Comparison of ENCODE assay signal across 8 mouse cellular contexts in the genomic region with DNA sequence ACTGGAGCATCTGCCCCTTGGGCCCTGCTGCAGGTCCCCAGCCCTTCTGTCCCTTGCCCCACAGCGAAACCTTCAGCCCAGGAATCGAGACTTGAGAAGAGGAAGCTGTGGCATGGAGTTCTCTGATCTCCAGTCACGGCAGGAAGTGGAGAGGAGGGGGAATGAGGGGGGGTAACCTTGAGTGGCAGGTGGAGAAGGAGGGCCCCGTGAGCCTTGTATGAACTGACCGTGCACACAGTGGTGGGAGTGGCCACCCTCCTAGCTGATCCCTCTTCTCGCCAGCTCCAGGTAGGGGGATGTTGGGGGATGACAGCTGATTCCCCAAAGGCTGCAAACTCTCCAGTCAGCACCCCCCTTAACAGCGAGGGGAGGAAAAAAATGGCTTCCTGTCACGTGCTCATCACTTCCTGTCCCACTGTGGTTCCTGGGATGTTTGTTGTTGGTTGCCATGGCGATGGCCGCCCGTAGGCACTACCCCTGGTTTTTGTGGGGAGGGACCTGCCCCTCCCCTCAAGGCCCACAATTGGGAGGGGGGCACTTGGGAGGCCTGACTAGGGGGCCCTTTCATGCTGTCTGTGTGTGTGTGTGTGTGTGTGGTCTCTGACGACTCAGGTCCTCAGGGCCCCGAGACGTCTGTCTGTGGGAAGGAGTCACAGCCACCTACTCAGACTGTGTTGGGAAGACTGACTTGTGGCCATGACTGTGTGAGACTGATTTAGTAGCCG. TPM values are rescaled to one million over a fixed set of nuclear protein-coding genes. Genes with fewer than 3 reads are reported as not detected.
DNase-seq lines count a peak whose midpoint lies in the region; ATAC-seq and TF ChIP-seq lines count a peak whose summit lies in the region.

No protein-coding gene starts in this region.

- peak overlapping the region; percentile 43 for H3K4me3 ChIP-seq in forebrain, postnatal 0 days (ENCODE audit: low read depth, low read length)
- H3K4me3 ChIP-seq in hindbrain, embryonic 13.5 days, result peak overlapping the region; percentile 50
- peak overlapping the region; percentile 90 for H3K4me3 ChIP-seq in limb, embryonic 13.5 days
- peak overlapping the region; percentile 54 for H3K4me3 ChIP-seq in midbrain, embryonic 12.5 days
- peak overlapping the region; percentile 87 for H3K4me3 ChIP-seq in stomach, embryonic 14.5 days (ENCODE audit: low read depth, low read length)

- H3K27me3 ChIP-seq in forebrain, postnatal 0 days (ENCODE audit: insufficient read depth, low read length), result no peaks in the 10 kb centered on the region
- no peaks in the 10 kb centered on the region for H3K27me3 ChIP-seq in hindbrain, embryonic 13.5 days
- H3K27me3 ChIP-seq in limb, embryonic 13.5 days, result no peaks in the 10 kb centered on the region
- H3K27me3 ChIP-seq in midbrain, embryonic 12.5 days, result peaks cover 28% of the 10 kb centered on the region
- H3K27me3 ChIP-seq in stomach, embryonic 14.5 days (ENCODE audit: control insufficient read depth, insufficient read depth, low read length), result no peaks in the 10 kb centered on the region

- H3K4me2 ChIP-seq in forebrain, postnatal 0 days (ENCODE audit: low read depth), result peak overlapping the region; percentile 88
- H3K4me2 ChIP-seq in hindbrain, embryonic 13.5 days, result peak overlapping the region; percentile 94
- H3K4me2 ChIP-seq in limb, embryonic 13.5 days (replicated peaks), result peak overlapping the region; percentile 95
- H3K4me2 ChIP-seq in midbrain, embryonic 12.5 days (replicated peaks), result peak overlapping the region; percentile 89
- peak overlapping the region; percentile 96 for H3K4me2 ChIP-seq in stomach, embryonic 14.5 days (replicated peaks; ENCODE audit: low read depth, low read length)

- H3K9ac ChIP-seq in forebrain, postnatal 0 days, result peak overlapping the region; percentile 59
- H3K9ac ChIP-seq in hindbrain, embryonic 13.5 days, result peak overlapping the region; percentile 70
- peak overlapping the region; percentile 68 for H3K9ac ChIP-seq in limb, embryonic 13.5 days
- H3K9ac ChIP-seq in midbrain, embryonic 12.5 days (replicated peaks), result peak overlapping the region; percentile 65
- H3K9ac ChIP-seq in stomach, embryonic 14.5 days (replicated peaks; ENCODE audit: low read depth, low read length), result peak overlapping the region; percentile 25

- peak overlapping the region; percentile 86 for H3K27ac ChIP-seq in forebrain, postnatal 0 days (ENCODE audit: low read depth, low read length)
- H3K27ac ChIP-seq in hindbrain, embryonic 13.5 days, result peak overlapping the region; percentile 92
- peak overlapping the region; percentile 84 for H3K27ac ChIP-seq in limb, embryonic 13.5 days
- peak overlapping the region; percentile 86 for H3K27ac ChIP-seq in midbrain, embryonic 12.5 days (replicated peaks)
- H3K27ac ChIP-seq in stomach, embryonic 14.5 days (ENCODE audit: low read length), result peak overlapping the region; percentile 96

- H3K9me3 ChIP-seq in forebrain, postnatal 0 days (ENCODE audit: low read length), result no peaks in the 10 kb centered on the region
- no peaks in the 10 kb centered on the region for H3K9me3 ChIP-seq in hindbrain, embryonic 13.5 days
- H3K9me3 ChIP-seq in limb, embryonic 13.5 days, result no peaks in the 10 kb centered on the region
- H3K9me3 ChIP-seq in midbrain, embryonic 12.5 days, result no peaks in the 10 kb centered on the region
- H3K9me3 ChIP-seq in stomach, embryonic 14.5 days (ENCODE audit: control insufficient read depth, low read depth, low read length), result no peaks in the 10 kb centered on the region

- DNase-seq in ovary, postnatal 14 days (ENCODE audit: low spot score), result peak; percentile 35
- no peak for DNase-seq in ovary, adult 18-20 months (ENCODE audit: low spot score)
- DNase-seq in c-Kit-negative CD71-positive TER-119-positive erythroid progenitor cells, embryonic 14.5 days (ENCODE audit: low read depth, low spot score), result peak; percentile 29
- DNase-seq in forebrain, postnatal 0 days, result peak; percentile 89

- peaks cover 29% of the 10 kb centered on the region for H3K4me1 ChIP-seq in forebrain, postnatal 0 days (ENCODE audit: insufficient read depth)
- H3K4me1 ChIP-seq in hindbrain, embryonic 13.5 days (replicated peaks), result peaks cover 90% of the 10 kb centered on the region
- peaks cover 84% of the 10 kb centered on the region for H3K4me1 ChIP-seq in limb, embryonic 13.5 days
- peaks cover 81% of the 10 kb centered on the region for H3K4me1 ChIP-seq in midbrain, embryonic 12.5 days
- peaks cover 82% of the 10 kb centered on the region for H3K4me1 ChIP-seq in stomach, embryonic 14.5 days (ENCODE audit: control insufficient read depth, insufficient read depth, low read length)

- WGBS in forebrain, postnatal 0 days, result 2% methylated on average over 15 of the region's 15 CpGs
- WGBS in hindbrain, embryonic 13.5 days, result 3% methylated on average over 15 of the region's 15 CpGs
- 6% methylated on average over 15 of the region's 15 CpGs for WGBS in limb, embryonic 13.5 days
- 2% methylated on average over 15 of the region's 15 CpGs for WGBS in midbrain, embryonic 12.5 days
- WGBS in stomach, embryonic 14.5 days, result 4% methylated on average over 15 of the region's 15 CpGs

- TF ChIP-seq CTCF in forebrain, postnatal 0 days (IDR thresholded peaks at IDR 0.05; ENCODE audit: low read depth), result no peak

- peak; percentile 75 for ATAC-seq in forebrain, postnatal 0 days
- ATAC-seq in hindbrain, embryonic 13.5 days (ENCODE audit: low FRiP score), result peak; percentile 37
- no peak for ATAC-seq in limb, embryonic 13.5 days (ENCODE audit: low FRiP score, low read depth)
- peak; percentile 55 for ATAC-seq in midbrain, embryonic 12.5 days (ENCODE audit: low FRiP score, low read depth)
- peak; percentile 19 for ATAC-seq in stomach, embryonic 14.5 days (ENCODE audit: insufficient number of reproducible peaks, insufficient read depth, low FRiP score, low read depth)

- no peaks in the 10 kb centered on the region for H3K36me3 ChIP-seq in forebrain, postnatal 0 days (ENCODE audit: insufficient read depth)
- no peaks in the 10 kb centered on the region for H3K36me3 ChIP-seq in hindbrain, embryonic 13.5 days
- H3K36me3 ChIP-seq in limb, embryonic 13.5 days, result peaks cover 3% of the 10 kb centered on the region
- no peaks in the 10 kb centered on the region for H3K36me3 ChIP-seq in midbrain, embryonic 12.5 days
- no peaks in the 10 kb centered on the region for H3K36me3 ChIP-seq in stomach, embryonic 14.5 days (ENCODE audit: control insufficient read depth, insufficient read depth, low read length)

RNA-seq across cellular contexts. Expression of gene Rara, which starts 14.4 kb away (rescaled TPM):
- total RNA-seq in forebrain, postnatal 0 days (2014; rRNA removed), result 11.6 and 15.2 TPM in 2 replicates
- polyA plus RNA-seq in forebrain, postnatal 0 days (2015; fragmentation: Nextera tagmentation; extraction: Ambion mirVana), result 9.5 and 10.7 TPM in 2 replicates
- 17.1 and 20.3 TPM in 2 replicates for polyA plus RNA-seq in hindbrain, embryonic 13.5 days (2015; fragmentation: Nextera tagmentation; extraction: Ambion mirVana)
- 46.5 and 49.8 TPM in 2 replicates for polyA plus RNA-seq in limb, embryonic 13.5 days (2015; fragmentation: Nextera tagmentation; extraction: Ambion mirVana)
- polyA plus RNA-seq in midbrain, embryonic 12.5 days (2016; fragmentation: Nextera tagmentation; extraction: Ambion mirVana), result 15.5 and 17.3 TPM in 2 replicates
- polyA plus RNA-seq in stomach, embryonic 14.5 days (2014; fragmentation: Nextera tagmentation; extraction: Ambion mirVana), result 54.0 and 56.8 TPM in 2 replicates

RNA-seq across cellular contexts. Expression of gene Cdc6, which starts 34.4 kb away (rescaled TPM):
- 2.2 and 2.3 TPM in 2 replicates for total RNA-seq in forebrain, postnatal 0 days (2014; rRNA removed)
- 1.3 and 1.7 TPM in 2 replicates for polyA plus RNA-seq in forebrain, postnatal 0 days (2015; fragmentation: Nextera tagmentation; extraction: Ambion mirVana)
- polyA plus RNA-seq in hindbrain, embryonic 13.5 days (2015; fragmentation: Nextera tagmentation; extraction: Ambion mirVana), result 5.9 and 6.0 TPM in 2 replicates
- 31.4 and 32.3 TPM in 2 replicates for polyA plus RNA-seq in limb, embryonic 13.5 days (2015; fragmentation: Nextera tagmentation; extraction: Ambion mirVana)
- 28.3 and 29.0 TPM in 2 replicates for polyA plus RNA-seq in midbrain, embryonic 12.5 days (2016; fragmentation: Nextera tagmentation; extraction: Ambion mirVana)
- 31.4 and 32.6 TPM in 2 replicates for polyA plus RNA-seq in stomach, embryonic 14.5 days (2014; fragmentation: Nextera tagmentation; extraction: Ambion mirVana)

RNA-seq across cellular contexts. Expression of gene Gjd3, which starts 40.8 kb away (rescaled TPM):
- total RNA-seq in forebrain, postnatal 0 days (2014; rRNA removed), result 1.2 and 1.4 TPM in 2 replicates
- polyA plus RNA-seq in forebrain, postnatal 0 days (2015; fragmentation: Nextera tagmentation; extraction: Ambion mirVana), result 2.0 and 2.7 TPM in 2 replicates
- polyA plus RNA-seq in hindbrain, embryonic 13.5 days (2015; fragmentation: Nextera tagmentation; extraction: Ambion mirVana), result 1.5 and 1.6 TPM in 2 replicates
- polyA plus RNA-seq in limb, embryonic 13.5 days (2015; fragmentation: Nextera tagmentation; extraction: Ambion mirVana), result 0.41 and 0.78 TPM in 2 replicates
- polyA plus RNA-seq in midbrain, embryonic 12.5 days (2016; fragmentation: Nextera tagmentation; extraction: Ambion mirVana), result 0.67 and 0.80 TPM in 2 replicates
- not detected in 2 replicates for polyA plus RNA-seq in stomach, embryonic 14.5 days (2014; fragmentation: Nextera tagmentation; extraction: Ambion mirVana)
